Mouse (Mus musculus): ENCODE results near the gene 5730480H06Rik.

Gene 5730480H06Rik

DNA sequence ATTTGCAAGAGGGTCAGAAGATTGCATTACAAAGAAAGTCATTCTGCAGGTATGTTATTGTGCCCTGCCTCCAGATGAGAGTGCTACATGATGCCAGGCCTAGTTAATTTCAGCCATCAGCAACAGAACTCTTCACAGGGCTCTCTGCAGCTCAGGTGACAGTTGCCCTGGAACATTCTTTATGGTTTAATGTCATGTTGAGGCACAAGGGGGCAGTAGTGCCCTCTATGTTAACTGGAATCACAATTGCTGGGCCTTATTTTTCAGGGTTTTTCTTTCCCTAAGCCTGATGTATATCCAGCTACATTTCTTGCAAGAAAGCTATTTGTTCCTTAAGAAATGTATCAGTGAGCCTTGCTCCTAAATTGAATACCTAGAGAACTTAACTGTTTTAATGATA, 102.7 kb downstream of the 5730480H06Rik start:
- peak; percentile 50 for DNase-seq

DNA sequence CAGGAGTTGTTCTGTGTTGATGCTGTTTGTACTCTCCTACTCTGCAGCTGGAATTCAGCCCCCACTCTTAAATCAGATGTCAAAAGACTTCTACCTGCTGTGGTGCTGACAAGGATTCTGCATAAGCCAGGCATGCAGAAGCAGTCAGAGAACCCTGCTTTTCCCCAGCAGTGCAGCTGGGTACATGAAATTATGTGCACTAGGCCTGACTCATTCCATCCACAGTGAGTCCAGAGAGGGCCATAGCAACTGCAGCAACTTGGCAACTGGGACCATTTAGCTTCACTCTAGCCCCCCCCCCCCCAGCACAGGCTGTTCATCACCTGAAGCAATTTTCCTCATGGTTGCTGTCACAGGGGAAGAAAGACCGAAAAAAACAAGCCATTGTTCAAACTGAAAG, 121.1 kb downstream of the 5730480H06Rik start:
- DNase-seq: no peak

DNA sequence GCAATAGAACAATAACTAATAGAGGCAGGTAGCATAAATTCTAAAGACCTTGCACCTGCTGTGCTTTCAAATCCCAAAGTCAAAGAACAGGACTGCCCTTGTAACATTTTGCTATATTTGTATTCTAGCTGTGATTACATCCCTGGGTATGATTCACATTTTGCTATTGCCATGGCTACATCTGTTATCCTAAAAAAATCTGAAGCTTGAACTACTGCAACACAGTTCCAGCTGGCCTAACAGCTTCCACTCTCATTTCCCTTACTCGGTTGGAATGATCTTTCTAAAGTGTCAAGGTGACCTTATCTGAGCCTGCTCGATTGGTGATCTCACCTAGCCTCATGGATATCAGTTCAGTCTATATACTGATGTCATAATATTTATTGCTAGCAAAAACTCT, 132.5 kb downstream of the 5730480H06Rik start:
- DNase-seq: no peak

All from retina, postnatal 1 day (tissue).